Mouse (Mus musculus) lung, embryonic 14.5 days (tissue): ENCODE data around the gene Gm20489. TPM values are rescaled to one million over a fixed set of nuclear protein-coding genes. Genes with fewer than 3 reads are reported as not detected.

ENCODE experiments used
- ATAC-seq: fragments of 200-750 bp; cut with Nextera tagmentation; 2 replicates; pipeline ENCODE4 v1.8.0; 2017; ENCODE audit warnings: mild to moderate bottlenecking, moderate TSS enrichment, moderate library complexity; ENCODE audit not compliant: insufficient read depth
- DNase-seq: peaks from one replicate; pipeline ENCODE4 v3.0.0-alpha.2; 2015
- H3K27ac ChIP-seq: fragments of 300-500 bp; sonication (generic); 2 replicates; pipeline ENCODE4 v1.5.1; 2014; ENCODE audit warnings: low read depth, mild to moderate bottlenecking, moderate library complexity
- H3K27me3 ChIP-seq: fragments of 300-500 bp; sonication (generic); 2 replicates; pipeline ENCODE4 v1.6.1; 2014; ENCODE audit warnings: low read length, control low read depth; ENCODE audit not compliant: insufficient read depth
- H3K36me3 ChIP-seq: fragments of 300-500 bp; sonication (generic); 2 replicates; pipeline ENCODE4 v1.6.1; 2014; ENCODE audit warnings: control low read depth; ENCODE audit not compliant: insufficient read depth
- H3K4me1 ChIP-seq: fragments of 300-500 bp; sonication (generic); 2 replicates; pipeline ENCODE4 v1.6.1; 2014; ENCODE audit warnings: antibody characterized with exemption, control low read depth; ENCODE audit not compliant: insufficient read depth
- H3K4me2 ChIP-seq: fragments of 300-500 bp; sonication (generic); 2 replicates; pipeline ENCODE4 v1.6.1; 2014; ENCODE audit warnings: mild to moderate bottlenecking
- H3K4me3 ChIP-seq: fragments of 300-500 bp; sonication (generic); 2 replicates; pipeline ENCODE4 v1.5.1; 2014; ENCODE audit warnings: low read depth, low read length
- H3K9ac ChIP-seq: fragments of 300-500 bp; sonication (generic); 2 replicates; pipeline ENCODE4 v1.6.1; 2014
- H3K9me3 ChIP-seq: fragments of 300-500 bp; sonication (generic); 2 replicates; pipeline ENCODE4 v1.6.1; 2016; ENCODE audit warnings: low read depth, low read length, control low read depth
- CTCF ChIP-seq: IDR thresholded peaks from 2 replicates; pipeline ENCODE4 v1.5.1; 2016; ENCODE audit warnings: antibody characterized with exemption, low read depth
- WGBS: fragments of 180-500 bp; shearing (Covaris S2); extraction: QIAGEN DNeasy Blood & Tissue Kit; methylation state at CpG from one replicate; pipeline ENCODE4 v1.1.7; 2014; 5-methylcytosine and 5-hydroxymethylcytosine counted together
- polyA plus RNA-seq: library from polyadenylated mRNA; unstranded; fragments of >200 nt; fragmentation: Nextera tagmentation; extraction: Ambion mirVana; gene quantifications from 2 replicates; pipeline ENCODE4 v1.2.1, GENCODE M21; 2014

The Gm20489 gene
- polyA plus RNA-seq, 1 experiment from 2014 or later: not detected

DNA sequence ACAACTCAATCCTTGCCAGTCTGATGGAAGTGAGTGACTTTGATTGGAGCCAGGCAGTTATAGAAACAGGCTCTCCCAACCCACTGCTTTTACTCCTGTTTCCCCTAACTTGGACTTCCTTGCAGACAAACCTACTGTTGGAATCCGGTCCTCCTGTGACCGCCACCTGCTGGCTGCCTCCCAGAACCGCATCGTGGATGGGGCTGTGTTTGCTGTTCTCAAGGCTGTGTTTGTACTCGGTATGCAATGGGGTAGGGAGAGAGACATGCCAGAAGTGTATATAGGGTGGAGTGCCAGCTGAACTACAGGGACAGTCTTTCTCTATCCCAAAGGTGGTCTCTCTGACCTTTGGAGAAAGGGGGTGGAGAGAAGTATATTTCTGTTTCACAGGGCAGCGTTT is 16.7 kb upstream of the Gm20489 start:
- no peak overlapping the region for H3K4me2 ChIP-seq
- ATAC-seq: peak; percentile 38; the same call in 1 of the 2 replicates
- H3K36me3 ChIP-seq: peaks cover 83% of the 10 kb centered on the region

DNA sequence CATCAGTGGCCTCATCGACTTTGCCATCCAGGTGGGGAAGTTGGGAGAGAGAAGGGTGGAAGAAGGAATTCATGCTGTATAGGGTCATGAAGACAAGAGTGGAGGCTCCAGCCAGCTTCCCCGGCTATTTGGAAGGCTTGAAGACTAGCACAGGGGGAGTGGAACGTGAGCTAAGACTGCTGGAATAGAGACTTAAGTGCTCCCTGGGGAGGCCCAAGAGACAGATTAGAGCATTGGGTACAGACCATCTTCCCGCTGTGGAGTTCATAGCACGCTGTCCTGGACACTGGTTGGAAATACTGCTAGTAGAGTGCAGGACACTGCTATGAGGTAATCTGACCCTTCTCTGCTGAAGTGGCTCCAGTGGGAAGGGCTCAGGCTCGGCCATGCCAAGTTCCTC is 14.0 kb upstream of the Gm20489 start:
- Histone ChIP-seq H3K4me3 (no peak overlapping the region), H3K27ac (no peak overlapping the region), H3K36me3 (peaks cover 78% of the 10 kb centered on the region), H3K9ac (no peak overlapping the region), H3K9me3 (no peaks in the 10 kb centered on the region), H3K4me2 (no peak overlapping the region), H3K4me1 (no peaks in the 10 kb centered on the region), H3K27me3 (no peaks in the 10 kb centered on the region)
- DNase-seq (no peak), ATAC-seq (no peak)
- WGBS: 76% methylated on average over 6 of the region's 6 CpGs
- TF ChIP-seq CTCF: no peak

More for the DNA sequence above, 16.7 kb upstream of the Gm20489 start:
- Histone ChIP-seq H3K4me1 (no peaks in the 10 kb centered on the region), H3K27me3 (no peaks in the 10 kb centered on the region), H3K27ac (no peak overlapping the region), H3K9ac (no peak overlapping the region), H3K9me3 (no peaks in the 10 kb centered on the region), H3K4me3 (no peak overlapping the region)
- TF ChIP-seq CTCF: peak; percentile 81
- DNase-seq: peak; percentile 76
- 24% methylated on average over 6 of the region's 6 CpGs for WGBS

GRCm38 (mm10) chrX:101273875-101274738 is 5.3 kb upstream of the Gm20489 start, which contains the start of gene Med12:
Gene Med12 (plus strand): TSS chrX:101274030.
- Histone ChIP-seq H3K4me3 (peak within 1 kb of the TSS; percentile 56), H3K36me3 (peaks cover 29% of the 10 kb centered on the region), H3K4me2 (peak within 1 kb of the TSS; percentile 62), H3K27ac (peak within 1 kb of the TSS; percentile 67; the same call in 1 of the 2 replicates), H3K27me3 (no peaks in the 10 kb centered on the region), H3K9me3 (no peaks in the 10 kb centered on the region), H3K9ac (peak within 1 kb of the TSS; percentile 68), H3K4me1 (no peaks in the 10 kb centered on the region)
- ATAC-seq: peak; percentile 98
- DNase-seq: peak; percentile 92
- 10% methylated on average over 50 of the region's 54 CpGs for WGBS
- no peak for TF ChIP-seq CTCF

DNA sequence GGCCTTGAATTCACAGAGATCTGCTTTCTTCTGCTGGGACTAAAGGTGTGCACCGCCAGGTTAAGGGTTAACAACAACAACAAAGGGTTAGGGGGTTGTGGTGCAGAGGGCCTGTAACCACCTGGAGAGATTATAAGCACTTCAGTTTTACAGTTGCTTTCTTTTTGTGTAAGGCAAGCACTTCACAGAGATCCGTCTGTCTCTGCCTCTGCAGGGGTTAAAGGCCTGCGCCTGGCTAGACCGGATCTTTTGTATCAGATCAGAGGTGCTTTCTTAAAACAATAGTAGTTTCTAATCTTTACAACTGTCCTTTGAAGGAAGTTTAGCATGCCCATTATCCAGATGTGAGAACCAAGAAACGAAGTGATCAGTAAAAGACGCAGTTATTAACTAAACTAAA is 4.6 kb upstream of the Gm20489 start:
- Histone ChIP-seq H3K36me3 (peaks cover 23% of the 10 kb centered on the region), H3K27me3 (no peaks in the 10 kb centered on the region), H3K9me3 (no peaks in the 10 kb centered on the region), H3K4me3 (peak overlapping the region; percentile 56), H3K4me1 (no peaks in the 10 kb centered on the region), H3K27ac (no peak overlapping the region), H3K4me2 (peak overlapping the region; percentile 53), H3K9ac (peak overlapping the region; percentile 40)
- peak; percentile 14 for DNase-seq
- peak; percentile 29; the same call in 1 of the 2 replicates for ATAC-seq
- TF ChIP-seq CTCF: no peak
- WGBS: 22% methylated on average over 6 of the region's 6 CpGs

- H3K27me3 ChIP-seq: no peaks in the 10 kb centered on the region
- no peak within 1 kb of the TSS for H3K4me3 ChIP-seq
- H3K9me3 ChIP-seq: no peaks in the 10 kb centered on the region
- H3K36me3 ChIP-seq: no peaks in the 10 kb centered on the region
- no peak within 1 kb of the TSS for H3K9ac ChIP-seq
- H3K4me2 ChIP-seq: no peak within 1 kb of the TSS
- no peaks in the 10 kb centered on the region for H3K4me1 ChIP-seq
- H3K27ac ChIP-seq: no peak within 1 kb of the TSS
- no peak for TF ChIP-seq CTCF
- ATAC-seq (no peak), DNase-seq (no peak)
- WGBS: 42% methylated on average over 5 of the region's 5 CpGs
Measured at GRCm38 (mm10) chrX:101268025-101268754, 633 bp downstream of the Gm20489 start, which contains the start of gene Il2rg. Gene Il2rg (minus strand): TSS chrX:101268255.

GRCm38 (mm10) chrX:101266631-101267030 is 2.2 kb downstream of the Gm20489 start:
- no peak for DNase-seq
- H3K4me2 ChIP-seq: no peak overlapping the region
- no peaks in the 10 kb centered on the region for H3K27me3 ChIP-seq
- no peaks in the 10 kb centered on the region for H3K9me3 ChIP-seq
- no peak for TF ChIP-seq CTCF
- H3K4me3 ChIP-seq: no peak overlapping the region
- H3K27ac ChIP-seq: no peak overlapping the region
- ATAC-seq: no peak
- WGBS: 86% methylated on average over 6 of the region's 6 CpGs
- no peaks in the 10 kb centered on the region for H3K36me3 ChIP-seq
- H3K9ac ChIP-seq: no peak overlapping the region
- H3K4me1 ChIP-seq: no peaks in the 10 kb centered on the region

- Histone ChIP-seq H3K4me2 (no peak within 1 kb of the TSS), H3K27ac (no peak within 1 kb of the TSS), H3K9ac (no peak within 1 kb of the TSS), H3K36me3 (no peaks in the 10 kb centered on the region), H3K4me3 (no peak within 1 kb of the TSS), H3K27me3 (no peaks in the 10 kb centered on the region), H3K4me1 (no peaks in the 10 kb centered on the region), H3K9me3 (no peaks in the 10 kb centered on the region)
- WGBS: 67% methylated on average over 1 of the region's 1 CpGs
- no peak for TF ChIP-seq CTCF
- ATAC-seq (no peak), DNase-seq (no peak)
Measured at GRCm38 (mm10) chrX:101263892-101264291, 4.9 kb downstream of the Gm20489 start, which contains the start of gene Gm614. Gene Gm614 (minus strand): TSS chrX:101263992.
